Mouse (Mus musculus) lung, postnatal 4 days (tissue): Measurements from ENCODE around the gene Slc25a34.
A peak's percentile ranks its signal among the peaks of the same experiment; 100 is the strongest.

Experiments
- DNase-seq, 2 experiments: peaks; one replicate each; pipeline ENCODE4 v3.0.0; 2021

Slc25a34 gene

GRCm38 (mm10) chr4:141623666-141624065 is at the start of gene Slc25a34:
Slc25a34 (minus strand) TSS chr4:141623821.
- peak; percentile 67 to 88 for DNase-seq

DNA sequence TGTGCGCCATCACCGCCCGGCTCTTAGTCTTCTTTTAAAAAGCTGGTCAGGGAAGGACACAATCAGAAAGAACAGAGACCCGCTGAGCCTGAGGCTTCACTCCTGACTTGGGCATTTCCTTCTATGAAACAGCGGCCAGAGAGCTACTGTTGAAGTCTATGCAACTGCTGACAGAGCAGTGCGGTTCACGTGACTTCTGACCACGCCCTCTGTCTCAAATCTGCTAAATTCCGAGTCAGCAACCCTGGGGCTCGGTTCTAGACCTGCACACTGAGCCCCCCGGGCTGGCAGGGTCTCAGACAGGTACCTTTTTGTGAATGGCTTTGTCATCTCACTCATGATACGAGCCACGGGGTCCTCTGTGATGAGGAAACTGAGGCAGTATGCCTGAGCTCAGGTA is 48.7 kb upstream of the Slc25a34 start:
- no peak for DNase-seq

DNA sequence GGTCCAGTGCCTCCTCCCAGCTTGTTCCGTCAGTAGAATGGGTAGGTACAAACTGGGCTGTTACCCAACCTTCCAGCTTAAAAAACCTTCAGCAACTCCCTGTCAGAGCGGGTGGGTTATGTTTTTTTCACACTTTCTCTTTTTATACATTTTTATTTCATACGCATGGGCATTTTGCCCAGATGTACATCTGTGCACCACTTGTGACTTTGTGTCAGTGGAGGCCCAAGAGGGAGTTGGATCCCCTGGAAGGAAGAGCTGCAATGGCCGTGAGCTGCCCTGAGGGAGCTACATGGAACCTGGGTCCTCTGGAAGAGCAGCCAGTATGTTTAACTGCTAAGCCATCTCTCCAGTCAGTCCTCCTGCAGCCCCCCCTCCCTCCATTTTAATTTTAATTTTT is 47.8 kb upstream of the Slc25a34 start:
- DNase-seq = no peak

- DNase-seq = peak; percentile 53
Measured at GRCm38 (mm10) chr4:141669898-141670712, 46.5 kb upstream of the Slc25a34 start.

- no peak for DNase-seq
Measured at GRCm38 (mm10) chr4:141664799-141665198, 41.2 kb upstream of the Slc25a34 start, which contains the start of gene Plekhm2. Plekhm2 (minus strand) TSS chr4:141664899.

DNA sequence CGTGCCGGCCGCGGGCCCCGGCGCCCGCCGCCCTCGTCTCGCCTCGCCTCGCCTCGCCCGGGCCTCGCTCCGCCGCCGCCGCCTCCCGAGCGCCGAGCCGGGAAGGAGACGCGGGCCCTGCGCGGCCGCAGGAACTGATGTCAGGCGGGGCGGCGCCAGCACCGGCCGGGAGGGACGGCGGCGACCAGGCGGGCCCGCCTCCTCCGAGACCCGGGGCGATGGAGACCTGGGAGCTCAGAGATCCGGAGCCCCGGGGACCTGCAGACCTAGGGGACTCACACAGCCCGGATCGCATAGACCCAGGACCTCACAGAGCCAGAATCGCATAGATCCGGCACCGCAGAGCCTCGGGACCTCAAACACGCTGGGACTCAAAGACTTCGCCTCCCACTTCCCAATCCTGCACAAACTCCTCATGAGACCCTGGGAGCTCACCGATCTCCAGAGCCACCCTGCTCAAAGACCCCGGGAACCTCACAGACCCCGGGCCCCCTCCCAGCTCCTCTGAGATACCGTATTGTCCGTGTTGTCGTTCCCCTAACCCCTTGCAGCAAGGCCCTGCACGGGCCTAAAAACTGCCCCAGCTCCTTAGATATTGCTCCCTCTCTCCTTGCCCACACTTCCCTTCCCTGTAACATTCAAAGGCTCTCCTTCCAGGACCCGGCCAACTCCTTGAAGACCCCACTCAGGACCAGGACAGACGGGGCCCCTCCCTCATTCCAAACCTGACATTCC is 40.6 kb upstream of the Slc25a34 start:
- DNase-seq = peak; percentile 82 to 88

DNA sequence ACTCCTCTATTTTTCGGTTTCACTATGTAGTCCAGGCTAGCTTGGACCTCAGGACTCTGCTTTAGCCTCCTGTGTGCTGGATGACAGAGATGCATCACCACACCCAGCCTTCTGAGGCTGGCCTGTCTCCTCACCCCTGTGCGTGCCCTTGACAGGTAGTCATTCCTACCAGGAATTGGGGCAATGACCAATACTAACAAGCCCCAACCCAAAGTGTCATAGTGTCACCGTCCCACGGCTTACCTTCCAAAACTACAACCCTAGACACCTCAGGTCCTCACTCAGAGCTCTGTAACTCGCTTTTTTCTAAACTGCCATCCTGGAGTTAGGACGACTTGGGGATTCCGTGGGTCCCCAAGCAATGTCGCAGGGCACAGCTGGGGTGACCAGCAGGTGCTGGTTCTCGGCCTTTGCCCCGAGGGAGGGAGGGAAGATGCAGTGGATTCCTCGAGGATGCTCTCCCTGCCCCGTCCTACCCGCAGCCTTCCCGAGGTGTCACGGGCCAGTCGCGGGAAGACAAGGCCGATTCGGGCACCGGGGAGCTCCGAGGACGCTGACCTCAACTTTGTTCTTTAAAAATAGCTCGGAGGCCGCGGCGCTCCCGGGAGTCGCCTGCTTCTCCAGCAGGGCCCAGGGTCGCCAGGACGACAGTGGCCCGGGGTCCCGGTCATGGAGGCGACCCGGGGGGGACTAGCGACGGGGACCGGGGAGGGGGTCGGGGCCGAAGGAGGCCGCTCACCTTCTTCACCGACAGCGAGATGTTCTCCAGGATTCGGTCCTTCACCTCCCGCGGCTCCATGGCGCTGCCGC is 39.7 kb upstream of the Slc25a34 start:
- peak; percentile 46 to 49 for DNase-seq

GRCm38 (mm10) chr4:141660884-141661283 is 37.3 kb upstream of the Slc25a34 start:
- DNase-seq = no peak

- peak in 1 of 2 experiments; percentile 39 for DNase-seq
Measured at GRCm38 (mm10) chr4:141659739-141660138, 36.1 kb upstream of the Slc25a34 start.

GRCm38 (mm10) chr4:141658846-141659484 is 35.3 kb upstream of the Slc25a34 start:
- DNase-seq = no peak

DNA sequence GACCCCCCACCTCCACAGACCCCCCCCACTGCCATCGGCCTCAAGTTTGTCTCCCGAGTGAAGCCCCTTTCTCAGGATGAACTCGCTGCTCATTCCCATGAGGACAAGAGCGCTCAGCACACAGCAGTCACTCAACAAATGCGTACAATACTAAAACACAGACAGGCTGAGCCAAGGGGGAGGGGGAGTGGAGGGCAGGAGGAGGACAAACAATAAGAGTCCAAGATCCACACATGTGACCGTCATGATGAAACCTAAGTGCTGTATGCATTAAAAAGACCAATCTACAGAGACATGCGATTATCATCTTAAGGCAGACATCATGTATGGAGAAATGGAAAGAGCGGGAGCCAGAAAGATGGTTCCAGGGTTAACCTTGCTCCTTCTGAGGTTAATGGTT is 33.3 kb upstream of the Slc25a34 start:
- no peak for DNase-seq

DNA sequence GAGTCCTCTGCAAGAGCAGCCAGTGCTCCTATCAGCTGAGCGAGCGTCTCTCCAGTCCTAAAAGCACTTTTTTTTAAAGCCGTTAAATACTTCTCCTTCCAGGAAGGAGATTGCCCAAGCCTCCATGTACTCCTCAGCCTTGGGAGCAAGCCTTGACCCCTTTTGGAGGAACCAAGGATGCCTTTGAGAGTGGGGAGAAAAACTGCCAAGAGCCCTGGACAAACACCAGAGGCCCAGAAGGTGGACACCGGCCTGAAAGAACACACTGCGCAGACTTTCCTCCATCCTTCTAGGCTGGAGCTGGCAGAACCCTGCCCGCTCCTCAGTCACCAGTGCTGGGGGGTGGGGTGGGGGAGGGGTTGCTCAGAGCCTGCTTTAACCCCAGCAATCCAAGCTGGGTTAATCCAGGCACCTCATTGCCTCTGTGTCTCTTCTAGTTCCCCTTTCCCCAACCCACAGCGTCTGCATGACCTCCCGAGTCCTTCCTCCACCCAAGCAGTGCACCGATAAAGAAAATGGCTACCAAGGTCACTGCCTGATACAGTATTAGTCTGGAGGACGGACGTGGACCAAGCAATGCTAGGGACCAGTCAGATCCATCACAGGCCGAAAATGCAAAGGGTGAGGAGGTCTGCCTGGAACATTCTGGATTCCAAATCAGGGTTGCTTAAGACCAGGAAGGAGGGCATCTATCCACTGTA is 32.4 kb upstream of the Slc25a34 start:
- peak; percentile 46 to 59 for DNase-seq

GRCm38 (mm10) chr4:141654509-141654908 is 30.9 kb upstream of the Slc25a34 start:
- no peak for DNase-seq

DNA sequence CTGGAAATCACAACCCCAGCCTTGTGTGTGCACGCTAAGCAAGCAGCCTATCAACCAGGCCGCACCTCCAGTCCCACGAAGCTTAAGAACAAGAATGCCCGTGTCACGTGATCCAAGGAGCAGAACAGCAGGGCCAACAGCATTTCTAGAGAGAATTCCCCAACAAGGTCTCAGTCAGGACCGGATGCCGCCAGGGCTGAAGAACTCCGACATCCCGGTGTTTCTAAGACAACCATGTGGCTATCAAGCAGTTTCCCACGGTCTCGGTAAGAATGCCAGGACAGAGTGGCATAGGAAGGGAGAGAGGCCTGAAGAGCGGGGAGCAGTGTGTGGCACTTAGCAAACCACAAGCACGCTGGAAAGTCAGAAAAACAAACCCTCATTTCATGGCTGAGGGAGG is 30.2 kb upstream of the Slc25a34 start:
- peak in 1 of 2 experiments; percentile 47 for DNase-seq

DNA sequence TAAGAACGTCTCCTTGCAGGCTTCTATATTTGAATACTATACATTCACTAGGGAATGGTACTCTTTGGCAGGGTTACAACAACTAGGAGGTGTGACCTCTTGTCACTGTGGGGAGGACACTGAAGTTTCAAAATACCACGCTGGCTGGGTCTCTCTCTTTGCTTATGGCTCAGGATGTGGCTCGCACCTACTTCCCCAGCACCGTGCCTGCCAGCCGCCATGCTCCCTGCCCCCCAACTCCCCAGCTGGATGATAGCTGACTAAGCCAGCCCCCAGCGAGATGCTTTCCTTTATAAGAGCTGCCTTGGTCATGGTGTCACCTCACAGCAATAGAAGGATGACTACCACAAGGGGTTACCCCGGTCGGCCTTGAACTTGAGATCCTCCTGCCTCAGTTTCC is 29.4 kb upstream of the Slc25a34 start:
- DNase-seq = no peak

DNA sequence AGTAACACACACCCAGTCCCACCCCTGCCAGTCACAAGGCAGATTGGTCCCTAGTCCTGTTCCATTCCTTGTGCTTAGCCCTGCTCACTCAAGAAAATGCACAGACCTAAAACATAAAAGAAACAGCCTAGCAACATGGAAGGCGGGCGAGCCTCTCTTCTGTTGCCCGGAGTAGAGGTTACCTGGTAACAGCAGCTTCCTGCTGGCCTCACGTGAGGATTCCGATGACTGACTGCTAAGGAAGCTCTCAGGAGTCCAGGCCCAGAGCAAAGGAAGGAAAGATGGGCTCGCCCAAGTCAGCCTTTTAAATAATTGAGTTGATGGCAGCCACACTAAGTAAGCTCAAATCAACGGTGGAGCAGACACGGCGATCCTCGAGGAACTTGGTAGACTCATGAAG is 28.3 kb upstream of the Slc25a34 start:
- DNase-seq = no peak

DNA sequence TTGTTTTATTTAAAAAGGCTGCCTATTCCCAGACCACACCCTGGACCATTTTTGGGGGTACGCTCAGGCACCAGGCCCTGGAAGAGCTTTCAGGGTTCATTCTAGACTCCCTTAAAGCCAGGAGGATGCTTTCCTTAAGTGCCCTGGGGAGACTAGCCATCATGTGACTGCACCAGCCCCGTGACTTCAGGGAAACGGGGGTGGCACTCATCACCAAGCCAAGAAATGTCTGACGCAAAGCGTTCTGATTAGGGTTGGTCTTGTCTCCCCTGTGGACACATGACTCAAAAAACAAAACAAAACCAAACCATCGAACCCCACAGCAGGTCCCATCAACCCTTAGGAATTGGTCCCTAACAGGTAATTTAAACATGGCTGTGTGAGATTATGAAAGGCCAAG is 27.7 kb upstream of the Slc25a34 start:
- no peak for DNase-seq

- no peak for DNase-seq
Measured at GRCm38 (mm10) chr4:141649244-141649643, 25.6 kb upstream of the Slc25a34 start.

GRCm38 (mm10) chr4:141648262-141648661 is 24.6 kb upstream of the Slc25a34 start:
- no peak for DNase-seq

DNA sequence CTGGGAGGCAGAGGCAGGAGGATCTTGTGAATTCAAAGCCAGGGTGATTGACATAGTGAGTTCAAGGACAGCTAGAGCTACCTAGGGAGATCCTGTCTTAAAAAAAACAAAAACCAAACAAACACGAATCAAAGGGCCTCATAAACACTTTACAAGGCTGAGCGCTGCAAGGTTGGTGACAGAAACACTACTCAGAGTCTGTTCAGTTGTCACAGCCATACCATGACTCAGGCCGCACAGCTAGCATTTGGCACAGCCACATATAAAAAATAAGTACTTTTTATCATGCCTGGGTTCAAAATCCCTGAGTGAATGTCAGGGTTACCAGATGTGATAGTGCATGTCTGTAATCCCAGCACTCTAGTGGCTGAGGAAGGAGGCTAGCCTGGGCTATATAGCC is 23.6 kb upstream of the Slc25a34 start:
- no peak for DNase-seq

- DNase-seq = no peak
Measured at GRCm38 (mm10) chr4:141645988-141646387, 22.4 kb upstream of the Slc25a34 start.
